Mouse (Mus musculus) lung, postnatal 0 days (tissue): ENCODE data around the gene Ap2b1.

ENCODE experiments used
- CTCF ChIP-seq: IDR thresholded peaks from 2 replicates; pipeline ENCODE4 v1.5.1; 2016; ENCODE audit warnings: antibody characterized with exemption, mild to moderate bottlenecking
- EP300 ChIP-seq: IDR thresholded peaks from 2 replicates; pipeline ENCODE4 v1.6.1; 2016; ENCODE audit warnings: antibody characterized with exemption, mild to moderate bottlenecking, control low read depth

DNA sequence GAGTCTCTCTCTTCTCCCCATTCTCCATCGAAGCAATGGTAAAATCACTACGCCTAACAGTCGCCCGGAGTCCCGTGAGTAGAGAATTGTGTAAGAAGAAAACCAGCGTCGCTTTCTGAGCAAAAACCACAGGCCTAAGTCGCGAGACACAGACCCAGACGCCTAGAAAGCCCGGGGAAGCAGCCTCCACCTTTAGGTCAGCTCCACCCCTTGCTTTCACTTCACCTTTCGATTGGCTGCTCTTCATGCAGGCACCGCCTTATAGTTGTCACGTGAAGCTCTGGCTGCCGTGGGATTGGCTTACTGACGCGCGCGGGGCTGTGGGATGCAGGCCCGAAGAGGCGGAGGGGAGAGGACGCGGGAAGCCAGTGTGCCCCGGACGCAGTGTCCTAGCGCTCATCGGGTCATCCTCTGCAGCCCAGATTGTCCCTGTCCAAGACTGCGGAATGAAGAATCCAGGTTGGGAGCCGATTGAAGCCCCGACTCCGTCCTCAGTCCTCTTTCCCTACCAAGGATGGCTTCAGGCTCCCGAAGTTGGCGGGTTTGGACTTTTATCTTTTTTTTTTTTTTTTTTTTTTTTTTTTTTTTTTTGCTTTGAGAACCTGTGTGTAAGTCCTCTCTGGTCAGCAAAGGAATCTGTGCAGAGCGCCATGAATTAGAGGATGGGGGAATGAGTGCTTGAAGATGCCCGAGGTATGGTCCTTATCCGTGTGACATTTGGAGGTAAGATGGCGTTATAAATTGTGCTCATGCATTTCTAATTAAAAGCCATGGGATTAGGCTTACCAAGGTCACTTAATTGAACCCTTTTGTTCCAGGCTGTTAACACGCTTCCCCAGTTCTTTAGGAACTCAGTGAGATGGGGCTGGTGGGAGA, 7.2 kb upstream of the Ap2b1 start:
- no peak for TF ChIP-seq CTCF
- TF ChIP-seq EP300: no peak
